Mouse (Mus musculus) embryonic facial prominence, embryonic 12.5 days (tissue): ENCODE measurements around the gene Hyal2. TPM values are rescaled to one million over a fixed set of nuclear protein-coding genes. Genes with fewer than 3 reads are reported as not detected.
"Not testable (repeated sequence)": the region's sequence is repeated elsewhere in the genome, so short reads cannot be mapped to it uniquely, and the experiment has no call there.

Experiments used
- ATAC-seq: fragments of 200-750 bp; cut with Nextera tagmentation; 2 replicates; pipeline ENCODE4 v1.8.0; 2017; ENCODE audit not compliant: insufficient number of reproducible peaks, insufficient read depth, low FRiP score, low TSS enrichment
- H3K27ac ChIP-seq: fragments of 300-500 bp; sonication (generic); 2 replicates; pipeline ENCODE4 v1.5.1; 2016; ENCODE audit warnings: mild to moderate bottlenecking
- H3K27me3 ChIP-seq: fragments of 300-500 bp; sonication (generic); 2 replicates; pipeline ENCODE4 v1.6.1; 2016; ENCODE audit warnings: mild to moderate bottlenecking, moderate library complexity
- H3K36me3 ChIP-seq: fragments of 300-500 bp; sonication (generic); 2 replicates; pipeline ENCODE4 v1.6.1; 2016; ENCODE audit warnings: mild to moderate bottlenecking
- H3K4me1 ChIP-seq: fragments of 300-500 bp; sonication (generic); 2 replicates; pipeline ENCODE4 v1.6.1; 2016
- H3K4me2 ChIP-seq: fragments of 300-500 bp; sonication (generic); replicated peaks from 2 replicates; pipeline ENCODE4 v1.6.1; 2016; ENCODE audit warnings: mild to moderate bottlenecking, moderate library complexity
- H3K4me3 ChIP-seq: fragments of 300-500 bp; sonication (generic); 2 replicates; pipeline ENCODE4 v1.5.1; 2016; ENCODE audit warnings: mild to moderate bottlenecking
- H3K9ac ChIP-seq: fragments of 300-500 bp; sonication (generic); 2 replicates; pipeline ENCODE4 v1.6.1; 2016; ENCODE audit warnings: mild to moderate bottlenecking, moderate library complexity
- H3K9me3 ChIP-seq: fragments of 300-500 bp; sonication (generic); 2 replicates; pipeline ENCODE4 v1.6.1; 2016; ENCODE audit warnings: mild to moderate bottlenecking, moderate library complexity
- WGBS: fragments of 180-500 bp; shearing (Covaris S2); methylation state at CpG from one replicate; pipeline ENCODE4 v1.1.7; 2016; 5-methylcytosine and 5-hydroxymethylcytosine counted together
- polyA plus RNA-seq: library from polyadenylated mRNA; unstranded; fragments of >200 nt; fragmentation: Nextera tagmentation; extraction: Ambion mirVana; gene quantifications from 2 replicates; pipeline ENCODE4 v1.2.1, GENCODE M21; 2016

Gene Hyal2
- polyA plus RNA-seq, 1 experiment from 2014 or later, result 132 TPM

GRCm38 (mm10) chr9:107571534-107572326 lies 4.0 kb downstream of the Hyal2 start:
- H3K27ac ChIP-seq, result no peak overlapping the region
- H3K4me3 ChIP-seq, result no peak overlapping the region
- WGBS, result 95% methylated on average over 22 of the region's 22 CpGs
- ATAC-seq, result no peak
- peaks cover 40% of the 10 kb centered on the region for H3K4me1 ChIP-seq
- H3K9ac ChIP-seq, result peak overlapping the region; percentile 84; the same call in 1 of the 2 replicates
- peaks cover 44% of the 10 kb centered on the region for H3K36me3 ChIP-seq
- peak overlapping the region; percentile 86 for H3K4me2 ChIP-seq
- no peaks in the 10 kb centered on the region for H3K27me3 ChIP-seq
- no peaks in the 10 kb centered on the region for H3K9me3 ChIP-seq

GRCm38 (mm10) chr9:107572327-107572662 lies 4.5 kb downstream of the Hyal2 start:
- no peaks in the 10 kb centered on the region for H3K9me3 ChIP-seq
- H3K4me1 ChIP-seq, result peaks cover 40% of the 10 kb centered on the region
- 97% methylated on average over 2 of the region's 2 CpGs for WGBS
- H3K4me3 ChIP-seq, result no peak overlapping the region
- no peak overlapping the region for H3K9ac ChIP-seq
- H3K27ac ChIP-seq, result no peak overlapping the region
- H3K4me2 ChIP-seq, result no peak overlapping the region
- no peak for ATAC-seq
- no peaks in the 10 kb centered on the region for H3K27me3 ChIP-seq
- H3K36me3 ChIP-seq, result peaks cover 44% of the 10 kb centered on the region

- H3K27me3 ChIP-seq, ATAC-seq, H3K4me2 ChIP-seq, H3K27ac ChIP-seq, H3K4me3 ChIP-seq, H3K9ac ChIP-seq, H3K9me3 ChIP-seq: not testable (repeated sequence)
- Histone ChIP-seq H3K4me1 (peaks cover 41% of the 10 kb centered on the region), H3K36me3 (peaks cover 44% of the 10 kb centered on the region)
- 87% methylated on average over 6 of the region's 6 CpGs for WGBS
Measured at GRCm38 (mm10) chr9:107573774-107574173, 6.0 kb downstream of the Hyal2 start.

GRCm38 (mm10) chr9:107575579-107576356 lies 8.0 kb downstream of the Hyal2 start:
- no peak overlapping the region for H3K9ac ChIP-seq
- WGBS, result 76% methylated on average over 14 of the region's 14 CpGs
- H3K9me3 ChIP-seq, result no peaks in the 10 kb centered on the region
- no peak for ATAC-seq
- no peaks in the 10 kb centered on the region for H3K27me3 ChIP-seq
- H3K4me3 ChIP-seq, result no peak overlapping the region
- H3K4me1 ChIP-seq, result peaks cover 40% of the 10 kb centered on the region
- H3K4me2 ChIP-seq, result peak overlapping the region; percentile 57; the same call in 1 of the 2 replicates
- peak overlapping the region; percentile 75 for H3K27ac ChIP-seq
- peaks cover 38% of the 10 kb centered on the region for H3K36me3 ChIP-seq

GRCm38 (mm10) chr9:107576357-107577107 lies 8.8 kb downstream of the Hyal2 start, which contains the start of gene Hyal1:
Hyal1 (plus strand) TSS chr9:107576927.
- H3K36me3 ChIP-seq, result peaks cover 30% of the 10 kb centered on the region
- WGBS, result 18% methylated on average over 16 of the region's 16 CpGs
- peak within 1 kb of the TSS; percentile 57 for H3K4me2 ChIP-seq
- H3K9me3 ChIP-seq, result no peaks in the 10 kb centered on the region
- no peaks in the 10 kb centered on the region for H3K27me3 ChIP-seq
- peak within 1 kb of the TSS; percentile 57 for H3K9ac ChIP-seq
- peak within 1 kb of the TSS; percentile 75 for H3K27ac ChIP-seq
- H3K4me1 ChIP-seq, result peaks cover 36% of the 10 kb centered on the region
- ATAC-seq, result peak; percentile 47
- H3K4me3 ChIP-seq, result peak within 1 kb of the TSS; percentile 38

GRCm38 (mm10) chr9:107577871-107578270 lies 10.1 kb downstream of the Hyal2 start:
- Histone ChIP-seq H3K4me2 (peak overlapping the region; percentile 57; the same call in 1 of the 2 replicates), H3K27me3 (no peaks in the 10 kb centered on the region), H3K9me3 (no peaks in the 10 kb centered on the region), H3K27ac (no peak overlapping the region), H3K4me1 (peaks cover 41% of the 10 kb centered on the region), H3K9ac (no peak overlapping the region), H3K36me3 (peaks cover 21% of the 10 kb centered on the region), H3K4me3 (no peak overlapping the region)
- no peak for ATAC-seq
- WGBS, result 93% methylated on average over 10 of the region's 10 CpGs

- peaks cover 21% of the 10 kb centered on the region for H3K36me3 ChIP-seq
- WGBS, result 76% methylated on average over 3 of the region's 3 CpGs
- peak within 1 kb of the TSS; percentile 84 for H3K4me2 ChIP-seq
- H3K27ac ChIP-seq, result peak within 1 kb of the TSS; percentile 90
- H3K9me3 ChIP-seq, result no peaks in the 10 kb centered on the region
- peaks cover 41% of the 10 kb centered on the region for H3K4me1 ChIP-seq
- 0 out of 2 replicates have a peak within 1 kb of the TSS, but pooled peaks have one; percentile 5 for H3K9ac ChIP-seq
- no peak within 1 kb of the TSS for H3K4me3 ChIP-seq
- no peaks in the 10 kb centered on the region for H3K27me3 ChIP-seq
- no peak for ATAC-seq
Measured at GRCm38 (mm10) chr9:107578587-107578986, 10.8 kb downstream of the Hyal2 start, which contains the start of gene Naa80. Naa80 (plus strand) TSS chr9:107578887.

- Histone ChIP-seq H3K27ac (peak overlapping the region; percentile 90), H3K4me3 (no peak overlapping the region), H3K36me3 (peaks cover 19% of the 10 kb centered on the region), H3K27me3 (no peaks in the 10 kb centered on the region), H3K4me2 (peak overlapping the region; percentile 84), H3K4me1 (peaks cover 41% of the 10 kb centered on the region), H3K9me3 (no peaks in the 10 kb centered on the region), H3K9ac (0 out of 2 replicates have a peak overlapping the region, but pooled peaks have one; percentile 5)
- 94% methylated on average over 14 of the region's 14 CpGs for WGBS
- no peak for ATAC-seq
Measured at GRCm38 (mm10) chr9:107579023-107579900, 11.5 kb downstream of the Hyal2 start.

GRCm38 (mm10) chr9:107580501-107581317 lies 13.0 kb downstream of the Hyal2 start, which contains the start of gene Hyal3:
Hyal3 (plus strand) TSS chr9:107580818.
- no peaks in the 10 kb centered on the region for H3K9me3 ChIP-seq
- H3K4me3 ChIP-seq, result peak within 1 kb of the TSS; percentile 58
- H3K4me2 ChIP-seq, result peak within 1 kb of the TSS; percentile 84
- H3K36me3 ChIP-seq, result peaks cover 13% of the 10 kb centered on the region
- ATAC-seq, result peak; percentile 53
- H3K27ac ChIP-seq, result peak within 1 kb of the TSS; percentile 90
- WGBS, result 1% methylated on average over 32 of the region's 32 CpGs
- peak within 1 kb of the TSS; percentile 63 for H3K9ac ChIP-seq
- peaks cover 41% of the 10 kb centered on the region for H3K4me1 ChIP-seq
- no peaks in the 10 kb centered on the region for H3K27me3 ChIP-seq

GRCm38 (mm10) chr9:107581584-107581983 lies 13.8 kb downstream of the Hyal2 start:
- H3K4me2 ChIP-seq, result peak overlapping the region; percentile 84
- ATAC-seq, result no peak
- peak overlapping the region; percentile 58 for H3K4me3 ChIP-seq
- H3K27me3 ChIP-seq, result no peaks in the 10 kb centered on the region
- WGBS, result 71% methylated on average over 4 of the region's 4 CpGs
- H3K27ac ChIP-seq, result peak overlapping the region; percentile 90
- no peaks in the 10 kb centered on the region for H3K9me3 ChIP-seq
- peak overlapping the region; percentile 63 for H3K9ac ChIP-seq
- peaks cover 34% of the 10 kb centered on the region for H3K4me1 ChIP-seq
- H3K36me3 ChIP-seq, result peaks cover 13% of the 10 kb centered on the region
